Mouse (Mus musculus) liver, adult 2 months (tissue): ENCODE data around the gene Slc13a4.

Experiments used
- CTCF ChIP-seq: fragments of 200-500 bp; IDR thresholded peaks from 2 replicates; pipeline ENCODE4 v1.5.1; 2011; ENCODE audit warnings: low read depth, low read length, control low read depth
- POLR2A ChIP-seq: fragments of 200-500 bp; IDR thresholded peaks from 2 replicates; pipeline ENCODE4 v1.6.1; 2011; ENCODE audit warnings: low read length, control low read depth; ENCODE audit not compliant: insufficient read depth; ENCODE audit errors: extremely low read depth

GRCm38 (mm10) chr6:35245086-35245485 is 62.8 kb downstream of the Slc13a4 start:
- TF ChIP-seq CTCF = peak; percentile 9; the same call in 1 of the 2 replicates
- TF ChIP-seq POLR2A = no peak
